Mouse (Mus musculus) limb, embryonic 10.5 days (tissue): ENCODE measurements around the gene Serpina3f. TPM values are rescaled to one million over a fixed set of nuclear protein-coding genes. Genes with fewer than 3 reads are reported as not detected.
A peak's percentile ranks its signal among the peaks of the same experiment; 100 is the strongest.

Experiments
- DNase-seq: peaks from one replicate; pipeline ENCODE4 v3.0.0-alpha.2; 2017; ENCODE audit warnings: low spot score
- H3K27ac ChIP-seq: fragments of 300-500 bp; sonication (generic); 2 replicates; pipeline ENCODE4 v1.5.1; 2016; ENCODE audit warnings: mild to moderate bottlenecking
- H3K27me3 ChIP-seq: fragments of 300-500 bp; sonication (generic); 2 replicates; pipeline ENCODE4 v1.6.1; 2016; ENCODE audit warnings: low read depth, mild to moderate bottlenecking; ENCODE audit not compliant: poor library complexity, severe bottlenecking
- H3K36me3 ChIP-seq: fragments of 300-500 bp; sonication (generic); 2 replicates; pipeline ENCODE4 v1.6.1; 2016; ENCODE audit warnings: mild to moderate bottlenecking, moderate library complexity
- H3K4me1 ChIP-seq: fragments of 300-500 bp; sonication (generic); 2 replicates; pipeline ENCODE4 v1.6.1; 2016
- H3K4me3 ChIP-seq: fragments of 300-500 bp; sonication (generic); 2 replicates; pipeline ENCODE4 v1.5.1; 2016; ENCODE audit warnings: mild to moderate bottlenecking, moderate library complexity
- H3K9me3 ChIP-seq: fragments of 300-500 bp; sonication (generic); replicated peaks from 2 replicates; pipeline ENCODE4 v1.6.1; 2016; ENCODE audit warnings: mild to moderate bottlenecking
- WGBS: fragments of 180-500 bp; shearing (Covaris S2); methylation state at CpG from one replicate; pipeline ENCODE4 v1.1.7; 2016; 5-methylcytosine and 5-hydroxymethylcytosine counted together
- polyA plus RNA-seq: library from polyadenylated mRNA; unstranded; fragments of >200 nt; fragmentation: Nextera tagmentation; extraction: Ambion mirVana; gene quantifications from 2 replicates; pipeline ENCODE4 v1.2.1, GENCODE M21; 2016

Serpina3f gene
- not detected in 2 replicates for polyA plus RNA-seq

- Histone ChIP-seq H3K9me3 (no peaks in the 10 kb centered on the region), H3K27ac (no peak within 1 kb of the TSS)
- 89% methylated on average over 1 of the region's 1 CpGs for WGBS
These were observed at the start of gene Serpina3f for GRCm38 (mm10) chr12:104214445-104214753. Gene Serpina3f (plus strand): TSS chr12:104214544.

GRCm38 (mm10) chr12:104174747-104175146, 39.6 kb upstream of the Serpina3f start:
- no peaks in the 10 kb centered on the region for H3K9me3 ChIP-seq
- DNase-seq, result no peak
- no peaks in the 10 kb centered on the region for H3K36me3 ChIP-seq
- no peak overlapping the region for H3K27ac ChIP-seq
- no peaks in the 10 kb centered on the region for H3K27me3 ChIP-seq
- WGBS, result 71% methylated on average over 3 of the region's 3 CpGs
- H3K4me1 ChIP-seq, result no peaks in the 10 kb centered on the region
- H3K4me3 ChIP-seq, result no peak overlapping the region

More at GRCm38 (mm10) chr12:104214445-104214753, at the start of gene Serpina3f:
- no peaks in the 10 kb centered on the region for H3K27me3 ChIP-seq
- no peak within 1 kb of the TSS for H3K4me3 ChIP-seq
- no peak for DNase-seq
- H3K4me1 ChIP-seq, result no peaks in the 10 kb centered on the region
- no peaks in the 10 kb centered on the region for H3K36me3 ChIP-seq

- no peak for DNase-seq
- no peak overlapping the region for H3K4me3 ChIP-seq
- no peak overlapping the region for H3K27ac ChIP-seq
- no peaks in the 10 kb centered on the region for H3K36me3 ChIP-seq
- H3K4me1 ChIP-seq, result no peaks in the 10 kb centered on the region
- H3K27me3 ChIP-seq, result no peaks in the 10 kb centered on the region
- no peaks in the 10 kb centered on the region for H3K9me3 ChIP-seq
- 79% methylated on average over 3 of the region's 3 CpGs for WGBS
These were observed 38.7 kb upstream of the Serpina3f start for GRCm38 (mm10) chr12:104175636-104176035.

- no peak for DNase-seq
- H3K4me1 ChIP-seq, result no peaks in the 10 kb centered on the region
- H3K4me3 ChIP-seq, result no peak overlapping the region
- no peaks in the 10 kb centered on the region for H3K27me3 ChIP-seq
- no peaks in the 10 kb centered on the region for H3K9me3 ChIP-seq
- H3K36me3 ChIP-seq, result no peaks in the 10 kb centered on the region
- H3K27ac ChIP-seq, result no peak overlapping the region
These were observed 35.8 kb upstream of the Serpina3f start for GRCm38 (mm10) chr12:104178577-104178976.

- 87% methylated on average over 2 of the region's 2 CpGs for WGBS
- Histone ChIP-seq H3K4me1 (no peaks in the 10 kb centered on the region), H3K27ac (no peak overlapping the region), H3K4me3 (no peak overlapping the region), H3K27me3 (no peaks in the 10 kb centered on the region), H3K36me3 (no peaks in the 10 kb centered on the region), H3K9me3 (no peaks in the 10 kb centered on the region)
- no peak for DNase-seq
These were observed 35.4 kb upstream of the Serpina3f start for GRCm38 (mm10) chr12:104178987-104179386.

GRCm38 (mm10) chr12:104185046-104185445, 29.3 kb upstream of the Serpina3f start:
- no peaks in the 10 kb centered on the region for H3K4me1 ChIP-seq
- 80% methylated on average over 4 of the region's 4 CpGs for WGBS
- DNase-seq, result peak; percentile 18
- H3K27me3 ChIP-seq, result no peaks in the 10 kb centered on the region
- H3K9me3 ChIP-seq, result no peaks in the 10 kb centered on the region
- no peak overlapping the region for H3K27ac ChIP-seq
- no peaks in the 10 kb centered on the region for H3K36me3 ChIP-seq
- no peak overlapping the region for H3K4me3 ChIP-seq

- DNase-seq, result no peak
- H3K9me3 ChIP-seq, result no peaks in the 10 kb centered on the region
- H3K4me3 ChIP-seq, result no peak overlapping the region
- H3K36me3 ChIP-seq, result no peaks in the 10 kb centered on the region
- H3K4me1 ChIP-seq, result no peaks in the 10 kb centered on the region
- H3K27me3 ChIP-seq, result no peaks in the 10 kb centered on the region
- WGBS, result 83% methylated on average over 3 of the region's 3 CpGs
- no peak overlapping the region for H3K27ac ChIP-seq
These were observed 28.2 kb upstream of the Serpina3f start for GRCm38 (mm10) chr12:104186041-104186581.

GRCm38 (mm10) chr12:104189246-104189645, 25.1 kb upstream of the Serpina3f start:
- Histone ChIP-seq H3K27ac (no peak overlapping the region), H3K36me3 (no peaks in the 10 kb centered on the region), H3K4me1 (no peaks in the 10 kb centered on the region), H3K9me3 (no peaks in the 10 kb centered on the region), H3K4me3 (no peak overlapping the region), H3K27me3 (no peaks in the 10 kb centered on the region)
- WGBS, result 77% methylated on average over 2 of the region's 2 CpGs
- DNase-seq, result no peak

GRCm38 (mm10) chr12:104190852-104191251, 23.5 kb upstream of the Serpina3f start:
- no peaks in the 10 kb centered on the region for H3K36me3 ChIP-seq
- no peaks in the 10 kb centered on the region for H3K4me1 ChIP-seq
- no peaks in the 10 kb centered on the region for H3K9me3 ChIP-seq
- no peak for DNase-seq
- H3K27ac ChIP-seq, result no peak overlapping the region
- H3K4me3 ChIP-seq, result no peak overlapping the region
- H3K27me3 ChIP-seq, result no peaks in the 10 kb centered on the region

GRCm38 (mm10) chr12:104209149-104209548, 5.2 kb upstream of the Serpina3f start:
- Histone ChIP-seq H3K9me3 (no peaks in the 10 kb centered on the region), H3K27me3 (no peaks in the 10 kb centered on the region), H3K36me3 (no peaks in the 10 kb centered on the region), H3K4me1 (no peaks in the 10 kb centered on the region), H3K27ac (no peak overlapping the region), H3K4me3 (no peak overlapping the region)
- peak; percentile 32 for DNase-seq
- 77% methylated on average over 4 of the region's 4 CpGs for WGBS

GRCm38 (mm10) chr12:104209802-104210201, 4.5 kb upstream of the Serpina3f start:
- 93% methylated on average over 2 of the region's 2 CpGs for WGBS

GRCm38 (mm10) chr12:104213689-104214444, 477 bp upstream of the Serpina3f start:
- Histone ChIP-seq H3K4me1 (no peaks in the 10 kb centered on the region), H3K9me3 (no peaks in the 10 kb centered on the region), H3K27ac (no peak overlapping the region), H3K27me3 (no peaks in the 10 kb centered on the region), H3K4me3 (no peak overlapping the region), H3K36me3 (no peaks in the 10 kb centered on the region)
- DNase-seq, result no peak
- 88% methylated on average over 2 of the region's 2 CpGs for WGBS

More at GRCm38 (mm10) chr12:104209802-104210201, 4.5 kb upstream of the Serpina3f start:
- Histone ChIP-seq H3K9me3 (no peaks in the 10 kb centered on the region), H3K4me3 (no peak overlapping the region), H3K4me1 (no peaks in the 10 kb centered on the region), H3K36me3 (no peaks in the 10 kb centered on the region), H3K27me3 (no peaks in the 10 kb centered on the region), H3K27ac (no peak overlapping the region)
- DNase-seq, result no peak

GRCm38 (mm10) chr12:104215249-104215648, 905 bp downstream of the Serpina3f start:
- no peaks in the 10 kb centered on the region for H3K4me1 ChIP-seq
- no peaks in the 10 kb centered on the region for H3K27me3 ChIP-seq
- 85% methylated on average over 1 of the region's 1 CpGs for WGBS
- H3K9me3 ChIP-seq, result no peaks in the 10 kb centered on the region
- no peak overlapping the region for H3K27ac ChIP-seq
- no peak for DNase-seq
- H3K4me3 ChIP-seq, result no peak overlapping the region
- no peaks in the 10 kb centered on the region for H3K36me3 ChIP-seq
